Mouse (Mus musculus): ENCODE results near the gene Fcgr3. TPM values are rescaled to one million over a fixed set of nuclear protein-coding genes. Genes with fewer than 3 reads are reported as not detected.

The Fcgr3 gene
- total and polyA plus RNA-seq, 3 experiments = 3.7 to 8.5 (median 6.1) TPM

DNA sequence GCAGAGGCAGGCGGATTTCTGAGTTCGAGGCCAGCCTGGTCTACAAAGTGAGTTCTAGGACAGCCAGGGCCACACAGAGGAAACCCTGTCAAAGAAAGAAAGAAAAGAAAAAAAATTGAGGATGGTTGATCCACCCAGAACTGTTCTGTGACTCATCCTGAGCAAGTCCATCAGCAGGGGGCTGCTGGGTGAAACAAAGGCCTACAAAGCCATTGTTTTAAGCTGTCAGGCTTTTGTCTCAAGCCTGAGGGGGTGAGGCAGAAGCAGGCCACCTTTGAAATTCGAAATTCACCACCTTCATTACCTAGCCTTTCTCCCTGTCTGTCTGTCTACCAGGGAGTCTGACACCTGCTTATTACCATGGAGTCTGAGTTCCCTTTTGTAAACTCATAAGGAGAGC lies 18.2 kb downstream of the Fcgr3 start:
- no peak for TF ChIP-seq CTCF (conservative IDR thresholded peaks at IDR 0.05 in 1 of 2, IDR thresholded peaks at IDR 0.05 in 1 of 2; ENCODE audit: low read depth in 2 of 2, low read length in 2 of 2)
- TF ChIP-seq ETS1 (conservative IDR thresholded peaks at IDR 0.05; ENCODE audit: low read depth, low read length) = no peak
- TF ChIP-seq TBP (conservative IDR thresholded peaks at IDR 0.05; ENCODE audit: low read depth, low read length) = no peak
- no peak for TF ChIP-seq RCOR1 (conservative IDR thresholded peaks at IDR 0.05; ENCODE audit: low read depth, low read length)
- no peak for TF ChIP-seq ZKSCAN1 (IDR thresholded peaks at IDR 0.05; ENCODE audit: borderline replicate concordance, low read depth, low read length)
- TF ChIP-seq POLR2A (IDR thresholded peaks at IDR 0.05; ENCODE audit: low read depth, low read length) = no peak
- TF ChIP-seq JUND (conservative IDR thresholded peaks at IDR 0.05; ENCODE audit: low read depth, low read length) = no peak
- TF ChIP-seq PAX5 (IDR thresholded peaks at IDR 0.05; ENCODE audit: low read length) = no peak
- no peak for TF ChIP-seq POLR2AphosphoS2 (IDR thresholded peaks at IDR 0.05; ENCODE audit: low read depth, low read length)
- no peak for TF ChIP-seq IRF4 (IDR thresholded peaks at IDR 0.05; ENCODE audit: low read depth, low read length)
- H3K79me2 ChIP-seq (replicated peaks; ENCODE audit: control insufficient read depth, extremely low read depth, insufficient read depth, poor library complexity, severe bottlenecking) = no peaks in the 10 kb centered on the region

DNA sequence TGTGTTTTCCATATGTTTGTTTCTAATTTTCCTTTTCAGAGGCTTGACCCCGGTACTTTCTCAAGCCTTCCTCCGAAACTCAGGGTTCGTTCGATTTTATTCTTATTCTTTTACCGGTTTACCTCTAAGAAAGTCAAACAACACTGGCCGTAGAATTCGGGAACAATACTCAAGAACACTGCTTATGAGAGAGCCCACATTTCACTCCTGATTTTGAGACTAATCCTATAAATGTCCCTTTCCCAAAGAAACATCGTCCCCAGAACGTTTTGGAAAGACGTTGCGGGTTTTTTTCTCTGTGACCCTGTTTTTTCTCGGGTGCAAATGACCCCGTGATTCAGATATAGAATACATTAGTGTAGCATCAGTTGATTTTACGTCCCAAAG lies 19.7 kb downstream of the Fcgr3 start:
- Histone ChIP-seq H3K9ac (ENCODE audit: insufficient read depth, low read depth) (peak overlapping the region; percentile 68), H3K4me3 (replicated peaks in 1 of 3; ENCODE audit: low read depth in 2 of 3, low read length in 2 of 3, poor library complexity in 1 of 3) (peak overlapping the region; percentile 14 to 63 (median 39))
- TF ChIP-seq NRF1 (IDR thresholded peaks at IDR 0.05; ENCODE audit: low read depth, low read length) (no peak), CHD1 (IDR thresholded peaks at IDR 0.05; ENCODE audit: low read depth, low read length) (no peak), UBTF (IDR thresholded peaks at IDR 0.05; ENCODE audit: low read depth, low read length) (no peak)

More for the DNA sequence above, 18.2 kb downstream of the Fcgr3 start:
- Histone ChIP-seq H3K36me3 (replicated peaks in 1 of 2; ENCODE audit: control insufficient read depth in 1 of 2, insufficient read depth in 1 of 2, low read length in 1 of 2) (no peaks in the 10 kb centered on the region), H3K27me3 (replicated peaks) (no peaks in the 10 kb centered on the region), H3K4me3 (replicated peaks in 1 of 3; ENCODE audit: low read depth in 2 of 3, low read length in 2 of 3, poor library complexity in 1 of 3) (no peak overlapping the region), H3K9me3 (replicated peaks; ENCODE audit: low read length) (no peaks in the 10 kb centered on the region), H3K4me1 (ENCODE audit: control insufficient read depth in 1 of 2, insufficient read depth in 2 of 2) (peaks cover 9 to 31% of the 10 kb centered on the region in 2 experiments), H3K4me2 (ENCODE audit: insufficient read depth, low read depth, poor library complexity, severe bottlenecking) (no peak overlapping the region), H3K9ac (ENCODE audit: insufficient read depth, low read depth) (no peak overlapping the region), H3K27ac (ENCODE audit: insufficient read depth, low read depth) (no peak overlapping the region)
- no peak for DNase-seq (ENCODE audit: extremely low read depth)
- in situ Hi-C loops (cut with MboI; ENCODE audit: low pct_ligation_motif_present, low pct_unique_long_range_greater_than_20kb, low sequenced_read_pairs) (no loop called here), dilution Hi-C loops (cut with MboI; ENCODE audit: extremely low pct_ligation_motif_present, extremely low pct_unique_long_range_greater_than_20kb, low sequenced_read_pairs) (no loop called here)

GRCm38 (mm10) chr1:171044365-171045078 lies 20.2 kb downstream of the Fcgr3 start:
- H3K27me3 ChIP-seq (replicated peaks) = no peaks in the 10 kb centered on the region
- H3K9me3 ChIP-seq (replicated peaks; ENCODE audit: low read length) = no peaks in the 10 kb centered on the region
- peak overlapping the region; percentile 96 for H3K27ac ChIP-seq (ENCODE audit: insufficient read depth, low read depth)
- H3K4me1 ChIP-seq (ENCODE audit: control insufficient read depth in 1 of 2, insufficient read depth in 2 of 2) = peaks cover 0 to 11% of the 10 kb centered on the region in 2 experiments; a peak in 2 of 4 replicates
- in situ Hi-C loops (cut with MboI; ENCODE audit: low pct_ligation_motif_present, low pct_unique_long_range_greater_than_20kb, low sequenced_read_pairs) (loop anchor here (5.0 kb wide), 1 partner anchor 58 kb away; no protein-coding TSS in a partner anchor), dilution Hi-C loops (cut with MboI; ENCODE audit: extremely low pct_ligation_motif_present, extremely low pct_unique_long_range_greater_than_20kb, low sequenced_read_pairs) (no loop called here)
- peak overlapping the region; percentile 70 for H3K4me2 ChIP-seq (ENCODE audit: insufficient read depth, low read depth, poor library complexity, severe bottlenecking)
- peak overlapping the region; percentile 59 to 80 (median 63) for H3K4me3 ChIP-seq (replicated peaks in 1 of 3; ENCODE audit: low read depth in 2 of 3, low read length in 2 of 3, poor library complexity in 1 of 3)
- H3K36me3 ChIP-seq (replicated peaks in 1 of 2; ENCODE audit: control insufficient read depth in 1 of 2, insufficient read depth in 1 of 2, low read length in 1 of 2) = no peaks in the 10 kb centered on the region
- TF ChIP-seq ZNF384 (IDR thresholded peaks at IDR 0.05; ENCODE audit: low read depth, low read length) (no peak), HCFC1 (IDR thresholded peaks at IDR 0.05; ENCODE audit: low read depth, low read length) (no peak; the same call in 1 of the 2 replicates), MAFK (IDR thresholded peaks at IDR 0.05; ENCODE audit: insufficient replicate concordance, low read length) (peak; percentile 95), E2F4 (IDR thresholded peaks at IDR 0.05; ENCODE audit: insufficient replicate concordance, low read depth, low read length) (peak; percentile 71), NRF1 (IDR thresholded peaks at IDR 0.05; ENCODE audit: low read depth, low read length) (peak; percentile 99), SMC3 (IDR thresholded peaks at IDR 0.05; ENCODE audit: low read depth, low read length) (0 out of 2 replicates have a peak, but pooled peaks have one; percentile 1), RAD21 (IDR thresholded peaks at IDR 0.05; ENCODE audit: low read depth, low read length) (no peak), KAT2A (IDR thresholded peaks at IDR 0.05; ENCODE audit: insufficient replicate concordance, low read length) (0 out of 2 replicates have a peak, but pooled peaks have one; percentile 71), UBTF (IDR thresholded peaks at IDR 0.05; ENCODE audit: low read depth, low read length) (0 out of 2 replicates have a peak, but pooled peaks have one; percentile 57), POLR2A (IDR thresholded peaks at IDR 0.05; ENCODE audit: low read depth, low read length) (peak; percentile 54; the same call in 1 of the 2 replicates), TBP (conservative IDR thresholded peaks at IDR 0.05; ENCODE audit: low read depth, low read length) (peak; percentile 100), ELF1 (IDR thresholded peaks at IDR 0.05; ENCODE audit: low read depth, low read length) (peak; percentile 98), TCF12 (IDR thresholded peaks at IDR 0.05; ENCODE audit: low read depth, low read length) (no peak)
- DNase-seq (ENCODE audit: extremely low read depth) = peak; percentile 91
- H3K9ac ChIP-seq (ENCODE audit: insufficient read depth, low read depth) = peak overlapping the region; percentile 68
- no peaks in the 10 kb centered on the region for H3K79me2 ChIP-seq (replicated peaks; ENCODE audit: control insufficient read depth, extremely low read depth, insufficient read depth, poor library complexity, severe bottlenecking)

More for the DNA sequence above, 19.7 kb downstream of the Fcgr3 start:
- Histone ChIP-seq H3K27me3 (replicated peaks) (no peaks in the 10 kb centered on the region), H3K4me2 (ENCODE audit: insufficient read depth, low read depth, poor library complexity, severe bottlenecking) (peak overlapping the region; percentile 70; the same call in 1 of the 2 replicates), H3K36me3 (replicated peaks in 1 of 2; ENCODE audit: control insufficient read depth in 1 of 2, insufficient read depth in 1 of 2, low read length in 1 of 2) (no peaks in the 10 kb centered on the region), H3K79me2 (replicated peaks; ENCODE audit: control insufficient read depth, extremely low read depth, insufficient read depth, poor library complexity, severe bottlenecking) (no peaks in the 10 kb centered on the region), H3K4me1 (ENCODE audit: control insufficient read depth in 1 of 2, insufficient read depth in 2 of 2) (peaks cover 0 to 17% of the 10 kb centered on the region in 2 experiments; a peak in 2 of 4 replicates), H3K9me3 (replicated peaks; ENCODE audit: low read length) (no peaks in the 10 kb centered on the region), H3K27ac (ENCODE audit: insufficient read depth, low read depth) (no peak overlapping the region)
- dilution Hi-C loops (cut with MboI; ENCODE audit: extremely low pct_ligation_motif_present, extremely low pct_unique_long_range_greater_than_20kb, low sequenced_read_pairs) (no loop called here), in situ Hi-C loops (cut with MboI; ENCODE audit: low pct_ligation_motif_present, low pct_unique_long_range_greater_than_20kb, low sequenced_read_pairs) (no loop called here)
- DNase-seq (ENCODE audit: extremely low read depth) = peak; percentile 17

Measured in CH12.LX (cell line).